Mouse (Mus musculus): ENCODE data around the gene Serpina3f. TPM values are rescaled to one million over a fixed set of nuclear protein-coding genes. Genes with fewer than 3 reads are reported as not detected.

Serpina3f gene
- polyA plus RNA-seq (2015; fragmentation: Nextera tagmentation; extraction: Ambion mirVana) = 0.08 and 0.18 TPM in 2 replicates

GRCm38 (mm10) chr12:104214445-104214753 lies at the start of gene Serpina3f:
Gene Serpina3f, plus strand, starts transcription at chr12:104214544.

GRCm38 (mm10) chr12:104235915-104236314 lies 21.6 kb downstream of the Serpina3f start, which contains the start of gene Serpina3g:
Gene Serpina3g, plus strand, starts transcription at chr12:104236245.

GRCm38 (mm10) chr12:104262863-104263262 lies 48.5 kb downstream of the Serpina3f start, which contains the start of gene Serpina3i:
Gene Serpina3i, plus strand, starts transcription at chr12:104263122.

Other genes starting within 250 kb of the Serpina3f start
- gene Serpina11, start 224.6 kb upstream of the Serpina3f start, polyA plus RNA-seq (2015; fragmentation: Nextera tagmentation; extraction: Ambion mirVana) = 0.13 and 0.23 TPM in 2 replicates
- gene Serpina9, start 200.8 kb upstream of the Serpina3f start, polyA plus RNA-seq (2015; fragmentation: Nextera tagmentation; extraction: Ambion mirVana) = 0.04 TPM in 1 of 2 replicates, not detected in the other
- gene Serpina12, start 170.1 kb upstream of the Serpina3f start, polyA plus RNA-seq (2015; fragmentation: Nextera tagmentation; extraction: Ambion mirVana) = not detected in 2 replicates
- gene Serpina5, start 113.4 kb upstream of the Serpina3f start, polyA plus RNA-seq (2015; fragmentation: Nextera tagmentation; extraction: Ambion mirVana) = not detected in 2 replicates
- not detected in 2 replicates for gene Serpina3a, start 101.8 kb upstream of the Serpina3f start, polyA plus RNA-seq (2015; fragmentation: Nextera tagmentation; extraction: Ambion mirVana)
- not detected in 2 replicates for gene Serpina3b, start 86.5 kb upstream of the Serpina3f start, polyA plus RNA-seq (2015; fragmentation: Nextera tagmentation; extraction: Ambion mirVana)
- gene Serpina3c, start 60.7 kb upstream of the Serpina3f start, polyA plus RNA-seq (2015; fragmentation: Nextera tagmentation; extraction: Ambion mirVana) = 1.2 and 1.8 TPM in 2 replicates
- 27.3 and 28.6 TPM in 2 replicates for gene Serpina3g, start 21.7 kb downstream of the Serpina3f start, polyA plus RNA-seq (2015; fragmentation: Nextera tagmentation; extraction: Ambion mirVana)
- gene Serpina3i, start 48.6 kb downstream of the Serpina3f start, polyA plus RNA-seq (2015; fragmentation: Nextera tagmentation; extraction: Ambion mirVana) = 0.23 and 0.39 TPM in 2 replicates
- gene Serpina3j, start 100.0 kb downstream of the Serpina3f start, polyA plus RNA-seq (2015; fragmentation: Nextera tagmentation; extraction: Ambion mirVana) = 0.06 TPM in 1 of 2 replicates, not detected in the other
- 0.13 and 0.39 TPM in 2 replicates for gene Serpina3k, start 123.9 kb downstream of the Serpina3f start, polyA plus RNA-seq (2015; fragmentation: Nextera tagmentation; extraction: Ambion mirVana)
- gene Serpina3m, start 123.9 kb downstream of the Serpina3f start, polyA plus RNA-seq (2015; fragmentation: Nextera tagmentation; extraction: Ambion mirVana) = 0.94 and 2.6 TPM in 2 replicates
- 40.7 and 68.0 TPM in 2 replicates for gene Serpina3n, start 192.2 kb downstream of the Serpina3f start, polyA plus RNA-seq (2015; fragmentation: Nextera tagmentation; extraction: Ambion mirVana)